Mouse (Mus musculus) spleen, adult 2 months (tissue): ENCODE measurements around the gene Ank2.

Experiments used
- CTCF ChIP-seq: fragments of 200-500 bp; IDR thresholded peaks from 2 replicates; pipeline ENCODE4 v1.5.1; 2011; ENCODE audit warnings: mild to moderate bottlenecking, inconsistent platforms; ENCODE audit not compliant: insufficient read depth, insufficient read length, insufficient replicate concordance; ENCODE audit errors: extremely low read depth
- POLR2A ChIP-seq: fragments of 200-500 bp; IDR thresholded peaks from 2 replicates; pipeline ENCODE4 v1.6.1; 2011; ENCODE audit warnings: low read depth, low read length, inconsistent platforms

GRCm38 (mm10) chr3:127222086-127222485 lies 277.1 kb downstream of the Ank2 start:
- TF ChIP-seq POLR2A (no peak), CTCF (no peak)
